Comparison of ENCODE assay signal across 8 mouse cellular contexts in the genomic region with DNA sequence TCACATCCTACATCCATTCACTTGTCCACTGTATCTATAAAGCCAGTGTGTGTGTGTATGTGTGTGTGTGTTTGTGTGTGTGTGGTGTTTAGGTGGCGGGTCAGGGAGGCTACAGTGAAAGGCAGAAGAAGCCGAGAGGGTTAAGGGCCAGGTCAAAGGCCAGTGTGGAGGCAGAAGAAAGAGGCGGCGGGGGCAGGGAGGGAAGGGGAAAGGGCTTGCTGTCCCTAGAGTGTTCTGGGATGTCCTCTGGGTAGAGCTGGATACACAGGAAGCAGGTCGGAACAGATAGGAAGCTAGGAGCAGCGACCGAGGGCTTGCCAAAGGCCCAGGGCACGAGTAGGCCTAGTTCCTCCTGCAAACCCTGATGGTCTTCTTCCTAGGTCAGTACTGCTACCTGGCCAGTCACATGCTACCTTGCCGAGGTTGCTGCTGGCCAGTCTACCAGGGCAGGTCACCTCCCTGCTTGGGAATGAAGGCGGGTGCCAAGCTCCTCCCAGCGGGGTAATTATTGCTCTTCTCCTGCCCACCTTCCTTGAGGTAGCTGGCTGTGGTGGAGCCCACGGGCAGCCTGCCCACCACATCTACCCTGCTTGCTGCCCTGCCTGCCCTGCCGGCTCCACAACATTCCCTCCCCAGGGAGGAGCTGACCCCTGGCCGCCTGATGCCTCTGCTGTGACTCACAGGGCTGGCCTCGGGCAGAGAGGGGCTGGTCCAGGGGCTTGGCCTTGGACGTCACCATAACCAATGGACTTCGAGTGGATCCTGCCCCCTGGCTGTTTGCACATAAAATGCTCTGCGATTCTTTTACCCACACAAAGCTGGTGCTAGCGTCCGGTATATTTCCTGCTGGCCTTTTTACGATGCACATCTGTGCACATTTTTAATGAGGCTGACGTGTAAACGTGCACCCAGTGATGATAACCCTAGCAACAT. TPM values are rescaled to one million over a fixed set of nuclear protein-coding genes. Genes with fewer than 3 reads are reported as not detected.
A peak's percentile ranks its signal among the peaks of the same experiment; 100 is the strongest.
DNase-seq lines count a peak whose midpoint lies in the region; ATAC-seq lines count a peak whose summit lies in the region.

No protein-coding gene starts in this region.

- peaks cover 51% of the 10 kb centered on the region for H3K4me1 ChIP-seq in embryonic facial prominence, embryonic 13.5 days
- peaks cover 38% of the 10 kb centered on the region for H3K4me1 ChIP-seq in midbrain, embryonic 16.5 days (ENCODE audit: control insufficient read depth, insufficient read depth, low read length)
- H3K4me1 ChIP-seq in stomach, embryonic 15.5 days: peaks cover 40% of the 10 kb centered on the region

- peak; percentile 23; the same call in 1 of the 2 replicates for ATAC-seq in embryonic facial prominence, embryonic 13.5 days (ENCODE audit: insufficient number of reproducible peaks, insufficient read depth, low FRiP score, low TSS enrichment, low read depth)
- ATAC-seq in midbrain, embryonic 16.5 days: 0 out of 2 replicates have a peak, but pooled peaks have one; percentile 27
- peak; percentile 86 for ATAC-seq in stomach, embryonic 15.5 days (ENCODE audit: insufficient read depth, low FRiP score, low read depth)

- H3K36me3 ChIP-seq in embryonic facial prominence, embryonic 13.5 days: no peaks in the 10 kb centered on the region
- no peaks in the 10 kb centered on the region for H3K36me3 ChIP-seq in midbrain, embryonic 16.5 days (ENCODE audit: control insufficient read depth, insufficient read depth, low read length)
- no peaks in the 10 kb centered on the region for H3K36me3 ChIP-seq in stomach, embryonic 15.5 days

- WGBS in embryonic facial prominence, embryonic 13.5 days: 18% methylated on average over 23 of the region's 23 CpGs
- 37% methylated on average over 23 of the region's 23 CpGs for WGBS in midbrain, embryonic 16.5 days
- WGBS in stomach, embryonic 15.5 days: 26% methylated on average over 23 of the region's 23 CpGs

- H3K27me3 ChIP-seq in embryonic facial prominence, embryonic 13.5 days: peaks cover 35% of the 10 kb centered on the region
- H3K27me3 ChIP-seq in midbrain, embryonic 16.5 days (ENCODE audit: control insufficient read depth, insufficient read depth, low read depth, low read length): no peaks in the 10 kb centered on the region; the same call in 1 of the 2 replicates
- H3K27me3 ChIP-seq in stomach, embryonic 15.5 days (replicated peaks): 0 out of 2 replicates have a peak, but pooled peaks cover 6% of the 10 kb centered on the region

- no peak overlapping the region for H3K4me3 ChIP-seq in embryonic facial prominence, embryonic 13.5 days
- H3K4me3 ChIP-seq in midbrain, embryonic 16.5 days (ENCODE audit: low read depth, low read length): no peak overlapping the region
- H3K4me3 ChIP-seq in stomach, embryonic 15.5 days (replicated peaks): no peak overlapping the region

- peak overlapping the region; percentile 12; the same call in 1 of the 2 replicates for H3K4me2 ChIP-seq in embryonic facial prominence, embryonic 13.5 days
- peak overlapping the region; percentile 17; the same call in 1 of the 2 replicates for H3K4me2 ChIP-seq in midbrain, embryonic 16.5 days (ENCODE audit: low read length)
- H3K4me2 ChIP-seq in stomach, embryonic 15.5 days: peak overlapping the region; percentile 39

- H3K27ac ChIP-seq in embryonic facial prominence, embryonic 13.5 days: 0 out of 2 replicates have a peak overlapping the region, but pooled peaks have one; percentile 29
- peak overlapping the region; percentile 71 for H3K27ac ChIP-seq in midbrain, embryonic 16.5 days (ENCODE audit: low read length)
- peak overlapping the region; percentile 78 for H3K27ac ChIP-seq in stomach, embryonic 15.5 days

- no peaks in the 10 kb centered on the region for H3K9me3 ChIP-seq in embryonic facial prominence, embryonic 13.5 days
- no peaks in the 10 kb centered on the region for H3K9me3 ChIP-seq in midbrain, embryonic 16.5 days (replicated peaks; ENCODE audit: control insufficient read depth, low read length, poor library complexity, severe bottlenecking)
- H3K9me3 ChIP-seq in stomach, embryonic 15.5 days: no peaks in the 10 kb centered on the region

- peak; percentile 97 to 98 for DNase-seq in adrenal gland, adult (ENCODE audit: inconsistent age in 2 of 2, low spot score in 1 of 2)
- DNase-seq in heart, adult 9 months (ENCODE audit: low spot score in 2 of 2): peak; percentile 88 to 91
- DNase-seq in kidney, adult 8-10 months: peak; percentile 94 to 98
- DNase-seq in liver: peak; percentile 77
- no peak for DNase-seq in cerebellum, adult 11 months

- peak overlapping the region; percentile 54; the same call in 1 of the 2 replicates for H3K9ac ChIP-seq in embryonic facial prominence, embryonic 13.5 days
- H3K9ac ChIP-seq in midbrain, embryonic 16.5 days (ENCODE audit: low read depth, low read length): peak overlapping the region; percentile 34; the same call in 1 of the 2 replicates
- no peak overlapping the region for H3K9ac ChIP-seq in stomach, embryonic 15.5 days

RNA-seq across cellular contexts. Expression of a gene that starts 40.2 kb away (rescaled TPM):
- polyA plus RNA-seq in embryonic facial prominence, embryonic 13.5 days (2015; fragmentation: Nextera tagmentation; extraction: Ambion mirVana): 13.0 and 14.4 TPM in 2 replicates
- 23.9 and 25.6 TPM in 2 replicates for polyA plus RNA-seq in midbrain, embryonic 16.5 days (2015; fragmentation: Nextera tagmentation; extraction: Ambion mirVana)
- polyA plus RNA-seq in stomach, embryonic 15.5 days (2015; fragmentation: Nextera tagmentation; extraction: Ambion mirVana): 10.2 and 10.3 TPM in 2 replicates

Comparison
In these comparisons a context has a peak if more than half of its experiments do, and no peak if none do; other contexts are left out.
1. ATAC-seq: peak in every context shown above with its lines; median percentile 86 in stomach, embryonic 15.5 days; 27 in midbrain, embryonic 16.5 days; 23 in embryonic facial prominence, embryonic 13.5 days.